Mouse (Mus musculus): Measurements from ENCODE around the gene Lbhd1. TPM values are rescaled to one million over a fixed set of nuclear protein-coding genes. Genes with fewer than 3 reads are reported as not detected.

Gene Lbhd1
- total and polyA plus RNA-seq, 3 experiments: 15.5 to 123 (median 46.5) TPM

DNA sequence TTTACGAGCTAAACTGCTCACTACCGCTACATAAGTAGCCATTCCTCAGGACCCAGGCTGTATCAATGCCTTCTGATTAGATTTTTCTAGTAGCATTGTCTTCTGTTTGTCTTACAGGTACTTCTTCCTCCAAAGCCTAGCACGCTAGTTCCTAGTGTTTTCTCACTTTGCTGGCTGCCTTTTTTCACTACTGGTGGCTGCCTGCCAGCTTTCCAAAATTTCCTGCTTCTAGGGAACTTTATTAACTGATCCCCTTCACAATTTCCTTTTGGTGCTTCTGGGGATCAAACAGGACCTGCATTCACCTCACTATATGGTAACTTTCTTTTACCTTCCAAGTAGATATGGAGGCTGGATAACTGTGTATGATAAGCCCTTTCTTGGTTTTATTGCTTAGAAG lies 15.5 kb downstream of the Lbhd1 start:
- H3K36me3 ChIP-seq (ENCODE audit: control insufficient read depth in 1 of 2, insufficient read depth in 2 of 2, low read length in 2 of 2): peaks cover 2 to 29% of the 10 kb centered on the region in 2 experiments; a peak in 3 of 4 replicates
- H3K9ac ChIP-seq (ENCODE audit: control insufficient read depth, low read depth, low read length, poor library complexity, severe bottlenecking): peak overlapping the region; percentile 96
- H3K9me3 ChIP-seq (replicated peaks; ENCODE audit: insufficient read depth, low read length): no peaks in the 10 kb centered on the region
- peak overlapping the region; percentile 46 for H3K27ac ChIP-seq (ENCODE audit: control insufficient read depth, low read depth, low read length)
- peak overlapping the region; percentile 28 to 79 for H3K4me3 ChIP-seq (ENCODE audit: control insufficient read depth in 1 of 2, insufficient read depth in 1 of 2, low read depth in 2 of 2, low read length in 2 of 2)
- DNase-seq (ENCODE audit: low read depth, low spot score): peak; percentile 57
- H3K4me1 ChIP-seq (ENCODE audit: control insufficient read depth in 1 of 2, insufficient read depth in 2 of 2, low read length in 2 of 2): peaks cover 4 to 21% of the 10 kb centered on the region in 2 experiments; a peak in 3 of 4 replicates
- H3K79me2 ChIP-seq (ENCODE audit: control insufficient read depth, insufficient read depth, low read length, poor library complexity): peaks cover 39% of the 10 kb centered on the region
- no peaks in the 10 kb centered on the region for H3K27me3 ChIP-seq (ENCODE audit: control insufficient read depth in 1 of 2, insufficient read depth in 2 of 2, low read length in 2 of 2)
- TF ChIP-seq TBP (IDR thresholded peaks at IDR 0.05; ENCODE audit: low read depth, low read length) (no peak), GATA1 (IDR thresholded peaks at IDR 0.05; ENCODE audit: low read depth, low read length) (0 out of 2 replicates have a peak, but pooled peaks have one; percentile 27), KAT2A (conservative IDR thresholded peaks at IDR 0.05; ENCODE audit: low read depth, low read length) (no peak), MXI1 (IDR thresholded peaks at IDR 0.05; ENCODE audit: low read depth, low read length) (0 out of 2 replicates have a peak, but pooled peaks have one; percentile 19), TAL1 (IDR thresholded peaks at IDR 0.05; ENCODE audit: low read length) (no peak), GABPA (IDR thresholded peaks at IDR 0.05; ENCODE audit: low read depth, low read length) (no peak), MAFK (IDR thresholded peaks at IDR 0.05; ENCODE audit: borderline replicate concordance, low read depth, low read length) (no peak)

DNA sequence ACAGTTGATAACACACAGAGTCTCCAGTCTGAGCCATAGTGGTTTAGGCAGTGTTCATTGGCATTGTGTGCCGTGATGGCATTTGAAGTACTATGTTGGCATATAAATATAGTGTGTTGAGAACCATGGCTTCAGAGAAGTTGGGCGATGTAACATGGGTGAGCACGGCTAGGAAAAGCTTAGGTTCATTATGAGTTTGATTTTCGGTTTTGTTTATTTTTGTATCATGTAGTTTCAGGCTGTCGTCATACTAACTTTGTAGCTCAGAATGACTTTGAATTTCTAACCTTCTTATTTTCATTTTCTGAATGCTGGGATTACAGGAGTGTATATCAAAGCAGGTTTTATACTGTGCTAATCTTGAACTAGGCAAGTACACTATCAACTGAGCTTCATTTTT lies 19.9 kb downstream of the Lbhd1 start:
- Histone ChIP-seq H3K9me3 (replicated peaks; ENCODE audit: insufficient read depth, low read length) (no peaks in the 10 kb centered on the region), H3K9ac (ENCODE audit: control insufficient read depth, low read depth, low read length, poor library complexity, severe bottlenecking) (no peak overlapping the region), H3K79me2 (ENCODE audit: control insufficient read depth, insufficient read depth, low read length, poor library complexity) (peaks cover 16% of the 10 kb centered on the region), H3K36me3 (ENCODE audit: control insufficient read depth in 1 of 2, insufficient read depth in 2 of 2, low read length in 2 of 2) (peaks cover 11 to 14% of the 10 kb centered on the region in 2 experiments), H3K27ac (ENCODE audit: control insufficient read depth, low read depth, low read length) (no peak overlapping the region), H3K27me3 (ENCODE audit: control insufficient read depth in 1 of 2, insufficient read depth in 2 of 2, low read length in 2 of 2) (no peaks in the 10 kb centered on the region), H3K4me3 (ENCODE audit: control insufficient read depth in 1 of 2, insufficient read depth in 1 of 2, low read depth in 2 of 2, low read length in 2 of 2) (no peak overlapping the region), H3K4me1 (ENCODE audit: control insufficient read depth in 1 of 2, insufficient read depth in 2 of 2, low read length in 2 of 2) (peaks cover 2 to 6% of the 10 kb centered on the region in 2 experiments; a peak in 3 of 4 replicates)
- TF ChIP-seq TBP (IDR thresholded peaks at IDR 0.05; ENCODE audit: low read depth, low read length) (no peak), KAT2A (conservative IDR thresholded peaks at IDR 0.05; ENCODE audit: low read depth, low read length) (no peak), GABPA (IDR thresholded peaks at IDR 0.05; ENCODE audit: low read depth, low read length) (no peak), MAFK (IDR thresholded peaks at IDR 0.05; ENCODE audit: borderline replicate concordance, low read depth, low read length) (no peak), UBTF (IDR thresholded peaks at IDR 0.05; ENCODE audit: borderline replicate concordance, insufficient read depth, low read depth, low read length) (no peak), BHLHE40 (IDR thresholded peaks at IDR 0.05; ENCODE audit: borderline replicate concordance, low read depth, low read length) (no peak), NELFE (IDR thresholded peaks at IDR 0.05; ENCODE audit: low read depth, low read length) (no peak), ETS1 (IDR thresholded peaks at IDR 0.05; ENCODE audit: low read depth, low read length) (no peak), TAL1 (IDR thresholded peaks at IDR 0.05; ENCODE audit: low read length) (no peak), HCFC1 (IDR thresholded peaks at IDR 0.05; ENCODE audit: low read depth, low read length) (no peak), RAD21 (IDR thresholded peaks at IDR 0.05; ENCODE audit: low read depth, low read length) (no peak), GATA1 (IDR thresholded peaks at IDR 0.05; ENCODE audit: low read depth, low read length) (no peak), MYC (IDR thresholded peaks at IDR 0.05; ENCODE audit: low read depth, low read length) (no peak), JUND (IDR thresholded peaks at IDR 0.05; ENCODE audit: low read depth, low read length) (no peak)
- DNase-seq (ENCODE audit: low read depth, low spot score): no peak
